Mouse (Mus musculus) embryo, embryonic 9.5 days (tissue): ENCODE results near the gene Sugt1.

Experiments used
- DNase-seq: peaks from one replicate; pipeline ENCODE4 v3.0.0-alpha.2; 2017; ENCODE audit errors: extremely low spot score

Sugt1 gene

DNA sequence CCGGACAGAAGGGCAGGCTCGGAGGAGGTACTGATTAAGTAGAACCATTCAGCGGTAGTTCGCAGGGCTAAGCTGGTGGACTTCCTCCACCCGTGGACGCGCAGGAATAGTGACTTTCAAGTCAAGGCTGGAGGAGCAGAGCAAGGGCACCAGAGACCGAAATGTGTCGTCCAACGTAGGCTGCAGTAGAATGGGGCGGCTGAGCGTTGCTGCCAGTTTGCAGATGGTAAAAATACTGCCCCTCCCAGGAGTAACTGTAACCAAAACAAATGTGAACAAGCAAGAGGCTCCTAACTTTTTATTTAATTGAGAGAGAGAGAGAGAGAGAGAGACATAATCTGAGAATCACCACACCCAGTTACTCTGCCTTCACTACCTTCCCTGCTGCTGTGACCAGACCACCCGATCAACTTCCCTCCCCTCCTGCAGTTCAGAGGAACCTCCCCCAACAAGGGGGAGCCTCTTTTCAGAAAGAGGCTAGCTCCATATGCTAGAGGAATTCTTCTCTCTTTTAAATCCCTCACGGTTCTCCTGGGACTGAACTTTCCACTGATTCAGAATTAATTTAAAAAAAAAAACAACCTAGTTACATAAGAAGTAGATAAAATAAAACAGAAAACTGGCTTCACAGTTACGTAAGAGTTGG is 89.7 kb downstream of the Sugt1 start:
- DNase-seq = no peak

- DNase-seq = no peak
Observed at GRCm38 (mm10) chr14:79677891-79678687, 90.6 kb downstream of the Sugt1 start.

- no peak for DNase-seq
Observed at GRCm38 (mm10) chr14:79680652-79681051, 93.2 kb downstream of the Sugt1 start.
